Mouse (Mus musculus) forebrain, embryonic 14.5 days (tissue): ENCODE measurements at regions not wholly inside any gene's neighbourhood (a gene's known extent, or its start where the extent isn't known, plus 50 kb on each side); places are given as distances from the start of the nearest gene placed in this dataset.

Source experiments
- ATAC-seq: fragments of 200-750 bp; cut with Nextera tagmentation; 2 replicates; pipeline ENCODE4 v1.8.0; 2017; ENCODE audit warnings: mild to moderate bottlenecking, moderate library complexity
- DNase-seq: peaks from one replicate; pipeline ENCODE4 v3.0.0-alpha.2; 2015; ENCODE audit warnings: low spot score
- H3K27ac ChIP-seq: fragments of 300-500 bp; sonication (generic); 2 replicates; pipeline ENCODE4 v1.5.1; 2014; ENCODE audit warnings: low read depth, mild to moderate bottlenecking, control low read depth, low read length, moderate library complexity
- H3K27me3 ChIP-seq: fragments of 300-500 bp; sonication (generic); replicated peaks from 2 replicates; pipeline ENCODE4 v1.6.1; 2014; ENCODE audit warnings: low read length, control low read depth, mixed read lengths; ENCODE audit not compliant: control insufficient read depth, insufficient read depth
- H3K36me3 ChIP-seq: fragments of 300-500 bp; sonication (generic); 2 replicates; pipeline ENCODE4 v1.6.1; 2014; ENCODE audit warnings: low read length, control low read depth; ENCODE audit not compliant: control insufficient read depth, insufficient read depth
- H3K4me1 ChIP-seq: fragments of 300-500 bp; sonication (generic); 2 replicates; pipeline ENCODE4 v1.6.1; 2014; ENCODE audit warnings: antibody characterized with exemption, low read length, control low read depth; ENCODE audit not compliant: control insufficient read depth, insufficient read depth
- H3K4me2 ChIP-seq: fragments of 300-500 bp; sonication (generic); 2 replicates; pipeline ENCODE4 v1.6.1; 2014; ENCODE audit warnings: mild to moderate bottlenecking, control low read depth, low read length
- H3K4me3 ChIP-seq: fragments of 300-500 bp; sonication (generic); 2 replicates; pipeline ENCODE4 v1.5.1; 2014; ENCODE audit warnings: low read depth, low read length, control low read depth
- H3K9ac ChIP-seq: fragments of 300-500 bp; sonication (generic); 2 replicates; pipeline ENCODE4 v1.6.1; 2014; ENCODE audit warnings: mild to moderate bottlenecking, low read length, control low read depth, moderate library complexity
- H3K9me3 ChIP-seq: fragments of 300-500 bp; sonication (generic); replicated peaks from 2 replicates; pipeline ENCODE4 v1.6.1; 2016; ENCODE audit warnings: low read length, control low read depth, mixed read lengths; ENCODE audit not compliant: control insufficient read depth
- WGBS: fragments of 180-500 bp; shearing (Covaris S2); extraction: QIAGEN DNeasy Blood & Tissue Kit; methylation state at CpG from one replicate; pipeline ENCODE4 v1.1.7; 2014; 5-methylcytosine and 5-hydroxymethylcytosine counted together

- WGBS, result 60% methylated on average over 4 of the region's 4 CpGs
- Histone ChIP-seq H3K27me3 (no peaks in the 10 kb centered on the region), H3K4me1 (no peaks in the 10 kb centered on the region), H3K4me2 (no peak overlapping the region), H3K4me3 (no peak overlapping the region), H3K9ac (no peak overlapping the region), H3K9me3 (no peaks in the 10 kb centered on the region), H3K27ac (no peak overlapping the region), H3K36me3 (no peaks in the 10 kb centered on the region)
- no peak for ATAC-seq
- no peak for DNase-seq
Observed at GRCm38 (mm10) chr4:12785840-12786239, 614.0 kb upstream of the Fam92a start.

DNA sequence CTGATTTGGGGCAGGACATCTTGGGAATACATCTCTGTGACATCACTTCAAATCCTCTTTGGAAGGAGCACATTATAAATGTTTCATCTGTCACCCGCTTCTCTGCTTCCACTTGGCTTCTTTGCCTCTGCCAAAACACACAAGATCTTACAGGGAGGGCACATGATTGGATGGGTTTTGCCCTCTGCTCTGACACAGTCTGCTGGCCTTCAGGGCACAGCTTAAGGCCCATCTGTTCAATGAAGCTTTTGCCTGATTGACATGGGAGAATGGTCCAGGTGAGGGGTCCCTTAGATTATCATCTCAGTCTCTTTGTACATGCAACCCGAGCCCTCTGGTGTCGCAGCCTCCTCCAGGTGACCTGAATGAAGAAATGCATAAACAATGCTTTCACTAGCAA lies 612.7 kb upstream of the Fam92a start:
- WGBS, result 70% methylated on average over 3 of the region's 3 CpGs
- H3K9ac ChIP-seq, result no peak overlapping the region
- H3K27me3 ChIP-seq, result no peaks in the 10 kb centered on the region
- H3K4me2 ChIP-seq, result no peak overlapping the region
- no peak overlapping the region for H3K27ac ChIP-seq
- H3K4me3 ChIP-seq, result no peak overlapping the region
- DNase-seq (no peak), ATAC-seq (no peak)
- H3K9me3 ChIP-seq, result no peaks in the 10 kb centered on the region
- H3K36me3 ChIP-seq, result no peaks in the 10 kb centered on the region
- no peaks in the 10 kb centered on the region for H3K4me1 ChIP-seq

DNA sequence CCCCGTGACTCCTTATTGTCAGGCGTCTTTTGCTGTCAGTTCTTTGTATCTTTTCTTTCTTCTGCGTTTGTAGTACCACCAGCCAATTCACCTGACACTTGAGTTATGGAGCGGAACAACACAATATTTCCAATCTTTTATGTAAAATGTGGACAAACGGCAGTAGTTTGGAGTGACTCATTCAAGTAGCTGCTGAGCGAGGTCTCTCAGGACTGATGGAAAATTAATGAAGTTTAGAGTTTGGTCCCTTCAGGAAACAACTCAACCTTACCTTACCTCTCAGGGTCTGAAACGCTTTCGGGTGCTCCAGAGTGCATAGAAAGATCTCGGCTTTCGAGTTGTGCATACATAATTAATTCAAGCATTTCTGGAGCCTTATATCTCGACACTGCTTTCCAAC lies 612.3 kb upstream of the Fam92a start:
- no peaks in the 10 kb centered on the region for H3K27me3 ChIP-seq
- H3K4me1 ChIP-seq, result no peaks in the 10 kb centered on the region
- no peak overlapping the region for H3K27ac ChIP-seq
- no peaks in the 10 kb centered on the region for H3K9me3 ChIP-seq
- no peak overlapping the region for H3K9ac ChIP-seq
- 83% methylated on average over 11 of the region's 11 CpGs for whole genome bisulfite sequencing
- no peak overlapping the region for H3K4me3 ChIP-seq
- DNase-seq (no peak), ATAC-seq (no peak)
- H3K4me2 ChIP-seq, result no peak overlapping the region
- H3K36me3 ChIP-seq, result no peaks in the 10 kb centered on the region

- ATAC-seq (no peak), DNase-seq (no peak)
- Histone ChIP-seq H3K4me2 (no peak overlapping the region), H3K36me3 (no peaks in the 10 kb centered on the region), H3K27ac (no peak overlapping the region), H3K4me1 (no peaks in the 10 kb centered on the region), H3K27me3 (no peaks in the 10 kb centered on the region), H3K9me3 (no peaks in the 10 kb centered on the region), H3K9ac (no peak overlapping the region), H3K4me3 (no peak overlapping the region)
- 64% methylated on average over 10 of the region's 10 CpGs for WGBS
Observed at GRCm38 (mm10) chr4:12781969-12782904, 610.4 kb upstream of the Fam92a start.

DNA sequence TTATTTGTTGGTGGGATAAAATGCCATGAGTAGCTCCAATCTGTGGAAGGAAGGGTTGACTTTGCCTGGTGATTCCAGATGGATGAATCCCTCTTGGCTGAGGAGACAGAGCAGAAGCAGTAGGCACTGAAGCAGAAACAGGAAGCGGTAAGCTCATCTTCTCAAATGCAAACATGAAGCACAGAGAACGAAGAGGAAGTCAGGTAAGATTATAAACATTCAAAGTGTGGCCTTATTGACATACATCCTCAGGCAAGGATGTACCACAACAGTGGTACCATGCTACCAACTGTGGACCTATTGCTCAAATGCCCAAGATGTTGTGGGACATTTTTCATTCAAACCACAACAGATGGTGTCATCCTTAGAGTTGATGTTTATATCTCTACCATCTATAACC lies 608.4 kb upstream of the Fam92a start:
- ATAC-seq, result no peak
- WGBS, result 86% methylated on average over 2 of the region's 2 CpGs
- Histone ChIP-seq H3K36me3 (no peaks in the 10 kb centered on the region), H3K4me2 (no peak overlapping the region), H3K27me3 (no peaks in the 10 kb centered on the region), H3K9ac (no peak overlapping the region), H3K4me1 (peaks cover 4% of the 10 kb centered on the region; the same call in 1 of the 2 replicates), H3K9me3 (no peaks in the 10 kb centered on the region), H3K4me3 (no peak overlapping the region), H3K27ac (no peak overlapping the region)
- DNase-seq, result no peak

DNA sequence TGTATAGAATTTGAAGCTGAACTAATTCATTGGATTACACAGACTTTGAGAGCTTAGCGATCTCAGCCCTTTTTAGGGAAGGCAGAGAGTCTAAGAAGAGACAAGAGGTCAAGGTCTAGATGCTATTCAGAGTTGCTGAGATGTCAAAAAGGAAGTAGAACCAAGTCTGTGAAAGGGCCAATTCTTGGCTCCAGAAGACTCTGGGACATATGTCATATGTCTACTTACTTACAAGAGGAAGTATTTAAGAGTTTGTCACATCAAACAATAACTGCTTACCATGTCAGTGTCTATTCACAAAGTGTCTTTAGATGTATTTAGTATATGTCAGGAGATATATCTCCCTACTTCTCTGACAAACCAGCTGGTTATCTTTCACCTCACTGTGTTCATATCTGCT lies 607.4 kb upstream of the Fam92a start:
- no peak overlapping the region for H3K9ac ChIP-seq
- H3K36me3 ChIP-seq, result no peaks in the 10 kb centered on the region
- H3K27ac ChIP-seq, result no peak overlapping the region
- WGBS, result 87% methylated on average over 1 of the region's 1 CpGs
- no peak overlapping the region for H3K4me3 ChIP-seq
- no peak for ATAC-seq
- no peak for DNase-seq
- H3K4me2 ChIP-seq, result no peak overlapping the region
- no peaks in the 10 kb centered on the region for H3K27me3 ChIP-seq
- H3K4me1 ChIP-seq, result peaks cover 8% of the 10 kb centered on the region; the same call in 1 of the 2 replicates
- H3K9me3 ChIP-seq, result no peaks in the 10 kb centered on the region

GRCm38 (mm10) chr4:12778163-12778562 lies 606.3 kb upstream of the Fam92a start:
- H3K9me3 ChIP-seq, result no peaks in the 10 kb centered on the region
- H3K4me1 ChIP-seq, result peaks cover 9% of the 10 kb centered on the region; the same call in 1 of the 2 replicates
- DNase-seq (no peak), ATAC-seq (no peak)
- no peaks in the 10 kb centered on the region for H3K27me3 ChIP-seq
- no peaks in the 10 kb centered on the region for H3K36me3 ChIP-seq
- no peak overlapping the region for H3K4me3 ChIP-seq
- 78% methylated on average over 2 of the region's 2 CpGs for WGBS
- no peak overlapping the region for H3K4me2 ChIP-seq
- no peak overlapping the region for H3K27ac ChIP-seq
- no peak overlapping the region for H3K9ac ChIP-seq

DNA sequence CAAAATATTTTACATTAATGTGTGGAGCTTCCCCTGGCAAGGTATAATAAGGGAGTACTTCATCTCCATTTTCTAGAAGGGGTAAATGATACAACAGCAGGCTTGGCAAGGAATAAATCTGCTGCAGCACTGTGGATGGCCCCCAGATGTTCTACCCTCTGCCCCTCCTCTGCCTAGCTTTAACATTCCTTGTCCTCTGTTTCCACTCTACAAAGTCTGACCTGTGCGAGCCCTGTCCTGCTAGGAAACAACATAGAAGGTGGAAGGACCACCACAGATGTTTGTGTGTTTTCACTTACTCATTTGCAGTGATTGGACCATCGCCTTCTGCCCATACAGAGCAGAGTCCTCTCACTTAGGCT lies 604.4 kb upstream of the Fam92a start:
- Histone ChIP-seq H3K4me3 (no peak overlapping the region), H3K4me1 (peaks cover 9% of the 10 kb centered on the region; the same call in 1 of the 2 replicates), H3K9me3 (no peaks in the 10 kb centered on the region), H3K27ac (no peak overlapping the region), H3K9ac (no peak overlapping the region), H3K36me3 (no peaks in the 10 kb centered on the region), H3K4me2 (no peak overlapping the region), H3K27me3 (no peaks in the 10 kb centered on the region)
- DNase-seq, result no peak
- no peak for ATAC-seq
- whole genome bisulfite sequencing, result 90% methylated on average over 2 of the region's 2 CpGs

DNA sequence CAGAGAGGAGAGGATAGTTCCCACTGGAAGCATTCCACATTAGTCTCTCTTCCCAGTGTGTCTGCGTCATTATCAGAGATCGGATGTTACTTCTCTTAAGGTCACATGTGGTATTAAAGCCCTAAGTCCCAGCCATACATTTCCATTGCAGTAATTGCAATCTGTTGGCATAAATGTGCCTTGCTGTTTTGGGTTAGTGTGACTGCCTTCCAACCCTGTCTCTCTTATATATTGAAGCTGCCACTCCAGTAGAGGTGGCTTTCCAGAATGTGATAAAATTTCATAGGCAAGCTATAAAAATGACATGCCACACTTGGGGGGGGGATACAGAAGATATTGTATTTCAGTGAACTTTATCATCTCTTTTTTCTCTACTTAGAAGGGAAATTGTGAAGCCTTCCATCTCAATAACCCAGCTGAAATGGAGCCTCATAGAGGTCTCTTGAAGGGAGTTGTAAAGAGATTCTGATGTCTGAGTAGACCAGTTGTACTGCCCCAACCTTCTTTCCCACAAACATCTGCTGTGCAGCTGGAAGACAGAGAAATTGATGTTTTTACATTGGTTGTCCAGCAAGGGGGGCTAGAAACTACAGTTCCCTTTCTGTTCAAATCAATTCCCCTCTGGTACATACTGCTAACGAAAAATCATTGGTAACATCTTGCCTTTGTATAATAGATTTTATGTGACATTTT lies 603.9 kb upstream of the Fam92a start:
- Histone ChIP-seq H3K4me3 (no peak overlapping the region), H3K36me3 (no peaks in the 10 kb centered on the region), H3K4me1 (peaks cover 9% of the 10 kb centered on the region; the same call in 1 of the 2 replicates), H3K4me2 (no peak overlapping the region), H3K9me3 (no peaks in the 10 kb centered on the region), H3K27ac (no peak overlapping the region), H3K27me3 (no peaks in the 10 kb centered on the region), H3K9ac (no peak overlapping the region)
- ATAC-seq (peak; percentile 42), DNase-seq (peak; percentile 43)
- WGBS, result 62% methylated on average over 3 of the region's 3 CpGs
